Mouse (Mus musculus): ENCODE measurements at regions not wholly inside any gene's neighbourhood (a gene's known extent, or its start where the extent isn't known, plus 50 kb on each side); places are given as distances from the start of the nearest gene placed in this dataset.

- no peaks in the 10 kb centered on the region for H3K4me1 ChIP-seq
- no peaks in the 10 kb centered on the region for H3K36me3 ChIP-seq
- H3K9me3 ChIP-seq, result no peaks in the 10 kb centered on the region
- no peak overlapping the region for H3K4me3 ChIP-seq
- H3K27me3 ChIP-seq, result no peaks in the 10 kb centered on the region
- no peak overlapping the region for H3K27ac ChIP-seq (replicated peaks)
- no peak overlapping the region for H3K4me2 ChIP-seq (replicated peaks)
- ATAC-seq (ENCODE audit: low FRiP score, low read depth), result no peak
- no peak overlapping the region for H3K9ac ChIP-seq (replicated peaks)
These were observed 347.7 kb downstream of the Oca2 start for GRCm38 (mm10) chr7:56587283-56587682.

- H3K27me3 ChIP-seq, result no peaks in the 10 kb centered on the region
- ATAC-seq (ENCODE audit: low FRiP score, low read depth), result peak; percentile 88
- no peaks in the 10 kb centered on the region for H3K4me1 ChIP-seq
- no peak overlapping the region for H3K4me2 ChIP-seq (replicated peaks)
- no peaks in the 10 kb centered on the region for H3K36me3 ChIP-seq
- no peak overlapping the region for H3K9ac ChIP-seq (replicated peaks)
- no peak overlapping the region for H3K27ac ChIP-seq (replicated peaks)
- 28% methylated on average over 4 of the region's 4 CpGs for WGBS
- H3K4me3 ChIP-seq, result no peak overlapping the region
- H3K9me3 ChIP-seq, result no peaks in the 10 kb centered on the region
These were observed 351.3 kb downstream of the Oca2 start for GRCm38 (mm10) chr7:56590904-56591303.

GRCm38 (mm10) chr7:56591321-56591720 lies 351.8 kb downstream of the Oca2 start:
- Histone ChIP-seq H3K4me1 (no peaks in the 10 kb centered on the region), H3K27ac (replicated peaks) (peak overlapping the region; percentile 2; the same call in 1 of the 2 replicates), H3K9me3 (no peaks in the 10 kb centered on the region), H3K4me2 (replicated peaks) (no peak overlapping the region), H3K36me3 (no peaks in the 10 kb centered on the region), H3K27me3 (no peaks in the 10 kb centered on the region), H3K9ac (replicated peaks) (no peak overlapping the region), H3K4me3 (no peak overlapping the region)
- 54% methylated on average over 3 of the region's 3 CpGs for WGBS
- ATAC-seq (ENCODE audit: low FRiP score, low read depth), result no peak

GRCm38 (mm10) chr7:56597952-56598595 lies 358.5 kb downstream of the Oca2 start:
- Histone ChIP-seq H3K9me3 (no peaks in the 10 kb centered on the region), H3K4me1 (peaks cover 3% of the 10 kb centered on the region; the same call in 1 of the 2 replicates), H3K36me3 (no peaks in the 10 kb centered on the region), H3K27me3 (no peaks in the 10 kb centered on the region), H3K4me3 (no peak overlapping the region), H3K9ac (replicated peaks) (no peak overlapping the region), H3K27ac (replicated peaks) (no peak overlapping the region), H3K4me2 (replicated peaks) (no peak overlapping the region)
- ATAC-seq (ENCODE audit: low FRiP score, low read depth), result no peak
- 56% methylated on average over 4 of the region's 4 CpGs for WGBS

Data from midbrain, embryonic 12.5 days (tissue).